Mouse (Mus musculus): ENCODE measurements around the gene Gm10487. TPM values are rescaled to one million over a fixed set of nuclear protein-coding genes. Genes with fewer than 3 reads are reported as not detected.
"Not testable (repeated sequence)": the region's sequence is repeated elsewhere in the genome, so short reads cannot be mapped to it uniquely, and the experiment has no call there.

Gene Gm10487
- polyA plus RNA-seq (2015; fragmentation: Nextera tagmentation; extraction: Ambion mirVana), result not detected in 2 replicates

DNA sequence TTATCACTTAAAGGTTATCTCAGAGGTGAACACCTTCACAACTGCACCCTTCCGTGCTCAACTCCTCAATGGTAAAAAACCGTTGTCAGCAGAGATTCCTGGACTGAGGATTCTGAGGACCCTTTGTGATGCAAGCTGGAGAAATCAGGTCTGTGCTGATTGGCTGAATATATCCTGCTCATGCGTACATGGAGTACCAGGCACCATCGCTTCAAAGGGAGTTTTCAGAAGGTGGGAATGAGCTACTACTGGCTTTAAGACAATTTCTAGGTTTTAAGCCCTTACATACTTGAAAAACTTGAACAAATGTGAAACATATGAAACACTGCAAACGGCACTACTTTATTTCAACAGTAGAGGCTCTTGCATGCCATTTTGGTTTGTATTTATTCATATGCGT is at the start of gene Gm10487:
Gene Gm10487 (minus strand): TSS at position 101 of the 400 bp plus-strand sequence.
- H3K9ac ChIP-seq; H3K27me3 ChIP-seq; H3K4me3 ChIP-seq; H3K4me1 ChIP-seq (replicated peaks); H3K27ac ChIP-seq; H3K4me2 ChIP-seq; ATAC-seq (ENCODE audit: low FRiP score); H3K36me3 ChIP-seq; H3K9me3 ChIP-seq: not testable (repeated sequence)
- WGBS, result no CpG with 5 or more reads among the region's 6 CpGs
